Mouse (Mus musculus): Measurements from ENCODE around the gene Srsf10. TPM values are rescaled to one million over a fixed set of nuclear protein-coding genes. Genes with fewer than 3 reads are reported as not detected.

Srsf10 gene
- polyA plus RNA-seq, 1 experiment from 2014 or later: 212 TPM

DNA sequence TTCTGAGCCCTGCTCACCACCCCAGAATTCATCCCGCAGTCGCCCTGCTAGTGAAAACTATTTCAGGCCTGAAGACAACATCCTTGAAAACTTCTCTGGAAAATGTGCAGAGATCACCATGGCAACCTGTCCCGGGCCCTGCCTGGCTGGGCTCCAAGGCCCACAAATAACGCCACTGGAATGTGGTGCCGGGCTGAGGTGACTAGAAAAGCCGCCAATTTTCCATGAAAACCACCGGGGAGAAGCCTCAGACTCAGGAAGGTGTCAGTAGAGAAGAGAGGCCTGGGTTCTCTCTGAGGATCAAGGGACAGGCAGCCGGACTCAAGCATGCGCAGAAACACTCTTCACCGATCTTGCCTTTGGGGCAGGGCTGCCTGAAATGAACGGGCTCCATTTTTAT lies 27.1 kb upstream of the Srsf10 start:
- ATAC-seq (ENCODE audit: low read depth) (peak; percentile 80), DNase-seq (ENCODE audit: low spot score) (peak; percentile 93)
- Histone ChIP-seq H3K4me3 (ENCODE audit: low read depth, low read length) (no peak overlapping the region), H3K4me2 (ENCODE audit: low read depth, low read length) (peak overlapping the region; percentile 36), H3K27me3 (replicated peaks; ENCODE audit: control insufficient read depth, insufficient read depth, low read length) (no peaks in the 10 kb centered on the region), H3K9ac (ENCODE audit: low read depth, low read length) (peak overlapping the region; percentile 7; the same call in 1 of the 2 replicates), H3K36me3 (ENCODE audit: control insufficient read depth, insufficient read depth, low read length) (no peaks in the 10 kb centered on the region), H3K4me1 (ENCODE audit: control insufficient read depth, insufficient read depth, low read length) (peaks cover 17% of the 10 kb centered on the region), H3K27ac (replicated peaks; ENCODE audit: low read depth, low read length) (peak overlapping the region; percentile 94), H3K9me3 (ENCODE audit: control insufficient read depth, low read length) (no peaks in the 10 kb centered on the region)
- WGBS: 7% methylated on average over 11 of the region's 11 CpGs

DNA sequence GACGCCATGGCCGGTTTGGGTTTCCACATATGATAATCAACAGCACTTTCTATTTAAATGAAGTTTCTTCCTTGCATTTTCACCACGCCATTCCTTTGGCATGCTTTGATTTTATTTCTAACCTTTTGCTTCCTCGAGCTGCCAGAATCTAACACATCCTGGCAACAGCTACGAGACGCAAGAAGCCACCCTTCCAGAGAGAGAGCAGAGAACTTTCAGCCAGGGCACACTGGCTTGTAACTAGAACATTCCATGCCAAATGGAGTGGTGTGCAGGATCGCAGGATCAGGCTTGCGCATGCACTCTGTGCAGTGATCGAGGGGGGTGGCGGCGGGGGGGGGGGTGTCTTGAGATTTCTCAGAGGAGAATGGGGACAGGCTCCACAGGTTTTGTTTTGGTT lies 23.5 kb upstream of the Srsf10 start:
- no peaks in the 10 kb centered on the region for H3K36me3 ChIP-seq (ENCODE audit: control insufficient read depth, insufficient read depth, low read length)
- no peaks in the 10 kb centered on the region for H3K9me3 ChIP-seq (ENCODE audit: control insufficient read depth, low read length)
- H3K4me2 ChIP-seq (ENCODE audit: low read depth, low read length): no peak overlapping the region
- H3K4me3 ChIP-seq (ENCODE audit: low read depth, low read length): no peak overlapping the region
- peak overlapping the region; percentile 21; the same call in 1 of the 2 replicates for H3K27ac ChIP-seq (replicated peaks; ENCODE audit: low read depth, low read length)
- no peak for ATAC-seq (ENCODE audit: low read depth)
- peaks cover 17% of the 10 kb centered on the region for H3K4me1 ChIP-seq (ENCODE audit: control insufficient read depth, insufficient read depth, low read length)
- DNase-seq (ENCODE audit: low spot score): no peak
- H3K27me3 ChIP-seq (replicated peaks; ENCODE audit: control insufficient read depth, insufficient read depth, low read length): no peaks in the 10 kb centered on the region
- H3K9ac ChIP-seq (ENCODE audit: low read depth, low read length): no peak overlapping the region
- 61% methylated on average over 11 of the region's 11 CpGs for WGBS

DNA sequence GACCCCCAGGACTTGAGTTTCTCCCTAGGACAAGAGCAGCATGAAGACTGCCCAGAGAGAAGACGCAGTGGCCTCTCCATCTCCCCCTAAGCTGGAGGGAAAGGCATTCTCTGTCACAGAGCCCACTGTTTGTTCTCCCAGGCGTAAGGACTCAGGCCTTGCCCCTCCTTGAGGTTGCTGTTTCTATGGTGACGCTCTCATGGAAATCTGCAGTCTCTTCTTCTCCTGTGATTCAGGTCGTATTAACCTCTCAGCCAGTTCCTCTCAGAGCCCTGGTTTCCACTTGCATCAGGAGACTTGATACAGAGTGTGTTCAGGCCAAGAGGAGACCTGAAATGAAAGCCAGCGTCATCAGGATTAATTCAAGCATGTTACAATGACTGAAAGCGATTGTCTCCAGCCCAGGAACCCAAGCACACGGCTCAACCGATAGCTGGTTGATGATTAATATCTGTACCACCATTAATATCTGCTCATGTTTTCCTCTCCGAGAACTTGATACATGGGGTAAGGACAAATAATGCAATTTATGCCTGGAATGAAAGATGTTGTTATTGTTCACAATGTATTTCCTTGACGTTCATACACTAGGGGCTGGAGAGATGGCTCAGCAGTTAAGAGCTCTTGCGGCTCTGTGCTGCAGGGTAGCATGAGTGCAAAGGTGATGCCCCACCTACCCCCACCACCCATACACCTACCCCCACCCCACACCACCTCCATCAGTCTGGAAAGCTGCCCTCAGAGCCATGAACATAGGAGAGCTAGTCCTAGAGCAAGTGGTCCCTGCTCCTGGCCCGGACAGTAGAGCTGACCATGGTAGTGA lies 22.0 kb upstream of the Srsf10 start:
- H3K27ac ChIP-seq (replicated peaks; ENCODE audit: low read depth, low read length): no peak overlapping the region
- no peak overlapping the region for H3K4me3 ChIP-seq (ENCODE audit: low read depth, low read length)
- 59% methylated on average over 12 of the region's 12 CpGs for WGBS
- H3K36me3 ChIP-seq (ENCODE audit: control insufficient read depth, insufficient read depth, low read length): no peaks in the 10 kb centered on the region
- peak; percentile 57 for DNase-seq (ENCODE audit: low spot score)
- no peaks in the 10 kb centered on the region for H3K9me3 ChIP-seq (ENCODE audit: control insufficient read depth, low read length)
- ATAC-seq (ENCODE audit: low read depth): no peak
- H3K27me3 ChIP-seq (replicated peaks; ENCODE audit: control insufficient read depth, insufficient read depth, low read length): no peaks in the 10 kb centered on the region
- peaks cover 14% of the 10 kb centered on the region for H3K4me1 ChIP-seq (ENCODE audit: control insufficient read depth, insufficient read depth, low read length)
- H3K4me2 ChIP-seq (ENCODE audit: low read depth, low read length): no peak overlapping the region
- peak overlapping the region; percentile 14; the same call in 1 of the 2 replicates for H3K9ac ChIP-seq (ENCODE audit: low read depth, low read length)

DNA sequence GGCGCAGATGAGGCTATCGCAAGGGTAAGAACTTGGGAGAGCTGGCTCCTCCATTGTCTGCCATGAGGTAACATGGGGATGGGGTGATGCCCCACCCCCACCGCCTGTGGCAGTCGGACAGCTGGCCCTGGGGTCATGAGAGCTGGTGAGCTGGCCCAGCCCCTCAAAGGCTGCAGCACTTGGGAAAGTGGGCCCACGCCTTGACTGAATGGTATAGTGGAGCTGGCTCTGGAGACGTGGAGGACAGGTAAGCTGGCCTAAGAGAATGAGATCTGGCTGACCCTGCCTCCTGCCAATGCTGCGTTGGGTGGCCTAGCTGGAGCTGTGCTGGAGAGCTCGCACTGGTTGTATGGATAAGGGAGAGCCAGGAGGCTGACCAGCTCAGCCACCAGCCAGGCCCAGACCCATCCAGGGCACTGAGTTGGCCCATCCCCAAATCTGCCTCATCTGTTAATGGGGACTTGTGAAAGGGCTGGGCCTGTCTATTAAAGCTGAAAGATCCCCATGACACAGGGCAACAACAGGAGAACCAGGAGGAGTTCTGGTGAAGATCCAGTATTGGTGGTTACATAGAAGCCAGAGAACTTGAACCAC lies 21.3 kb upstream of the Srsf10 start:
- DNase-seq (ENCODE audit: low spot score): no peak
- ATAC-seq (ENCODE audit: low read depth): no peak
- H3K4me2 ChIP-seq (ENCODE audit: low read depth, low read length): no peak overlapping the region

DNA sequence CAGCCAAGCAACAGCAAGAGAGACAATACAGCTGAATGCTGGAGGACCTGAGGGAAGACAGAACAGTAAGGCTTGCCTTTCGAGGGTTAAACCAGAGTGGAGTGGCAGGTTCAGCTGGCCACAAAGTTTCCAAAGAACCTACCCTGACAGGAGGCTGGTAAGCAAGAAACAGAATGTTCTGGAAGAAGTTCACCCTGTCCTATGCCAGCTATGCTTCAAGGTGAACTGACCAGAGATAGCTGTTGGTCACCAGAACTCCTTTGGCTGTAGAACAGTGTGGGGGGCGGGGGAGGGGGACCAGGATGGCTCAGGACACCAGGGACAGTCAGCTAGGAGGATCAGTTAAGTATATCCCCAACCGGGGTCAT lies 16.6 kb upstream of the Srsf10 start:
- Histone ChIP-seq H3K27ac (replicated peaks; ENCODE audit: low read depth, low read length) (no peak overlapping the region), H3K9me3 (ENCODE audit: control insufficient read depth, low read length) (no peaks in the 10 kb centered on the region), H3K4me3 (ENCODE audit: low read depth, low read length) (no peak overlapping the region), H3K4me1 (ENCODE audit: control insufficient read depth, insufficient read depth, low read length) (no peaks in the 10 kb centered on the region), H3K36me3 (ENCODE audit: control insufficient read depth, insufficient read depth, low read length) (no peaks in the 10 kb centered on the region), H3K27me3 (replicated peaks; ENCODE audit: control insufficient read depth, insufficient read depth, low read length) (no peaks in the 10 kb centered on the region), H3K4me2 (ENCODE audit: low read depth, low read length) (no peak overlapping the region), H3K9ac (ENCODE audit: low read depth, low read length) (no peak overlapping the region)
- ATAC-seq (ENCODE audit: low read depth) (no peak), DNase-seq (ENCODE audit: low spot score) (no peak)
- WGBS: 86% methylated on average over 3 of the region's 3 CpGs

More for the DNA sequence above, 21.3 kb upstream of the Srsf10 start:
- Histone ChIP-seq H3K9me3 (ENCODE audit: control insufficient read depth, low read length) (no peaks in the 10 kb centered on the region), H3K27ac (replicated peaks; ENCODE audit: low read depth, low read length) (no peak overlapping the region), H3K9ac (ENCODE audit: low read depth, low read length) (no peak overlapping the region), H3K27me3 (replicated peaks; ENCODE audit: control insufficient read depth, insufficient read depth, low read length) (no peaks in the 10 kb centered on the region), H3K4me1 (ENCODE audit: control insufficient read depth, insufficient read depth, low read length) (peaks cover 7% of the 10 kb centered on the region), H3K4me3 (ENCODE audit: low read depth, low read length) (no peak overlapping the region), H3K36me3 (ENCODE audit: control insufficient read depth, insufficient read depth, low read length) (no peaks in the 10 kb centered on the region)
- WGBS: 83% methylated on average over 8 of the region's 8 CpGs

DNA sequence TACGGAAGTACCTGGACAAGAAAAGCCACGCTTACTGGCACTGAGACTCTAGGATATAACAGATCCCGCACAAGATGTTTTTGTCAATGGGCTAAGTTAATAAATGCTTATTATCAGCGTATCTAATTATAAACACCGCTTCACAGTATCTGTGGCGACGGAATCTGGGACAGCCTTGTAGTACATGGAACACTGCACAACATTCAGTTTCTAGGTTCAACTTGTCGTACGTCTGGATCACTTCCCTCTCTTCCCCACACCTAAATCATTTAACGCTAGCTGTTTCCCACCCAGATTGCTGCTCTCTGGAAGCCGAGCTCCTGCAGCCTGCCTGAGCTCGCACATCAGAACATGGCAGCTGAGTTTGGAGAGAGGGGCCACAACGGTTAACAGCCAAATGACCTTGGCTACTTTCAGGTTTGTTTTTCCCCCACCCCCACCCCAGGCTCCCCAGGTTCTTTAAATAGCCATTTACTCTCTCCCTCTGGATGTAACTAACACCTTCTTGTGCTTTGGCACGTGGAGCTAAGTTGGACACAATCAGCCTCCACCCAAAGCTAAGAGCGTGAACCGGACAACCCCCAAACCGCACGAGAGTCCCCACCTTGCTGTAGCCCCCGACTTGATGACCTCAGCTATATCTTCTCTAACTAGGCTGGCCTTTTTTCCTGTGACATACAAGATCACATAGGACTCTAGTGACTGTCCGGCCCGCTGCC lies 16.1 kb upstream of the Srsf10 start:
- Histone ChIP-seq H3K27ac (replicated peaks; ENCODE audit: low read depth, low read length) (no peak overlapping the region), H3K4me1 (ENCODE audit: control insufficient read depth, insufficient read depth, low read length) (no peaks in the 10 kb centered on the region), H3K9ac (ENCODE audit: low read depth, low read length) (no peak overlapping the region), H3K4me3 (ENCODE audit: low read depth, low read length) (no peak overlapping the region), H3K27me3 (replicated peaks; ENCODE audit: control insufficient read depth, insufficient read depth, low read length) (no peaks in the 10 kb centered on the region), H3K36me3 (ENCODE audit: control insufficient read depth, insufficient read depth, low read length) (no peaks in the 10 kb centered on the region), H3K9me3 (ENCODE audit: control insufficient read depth, low read length) (no peaks in the 10 kb centered on the region), H3K4me2 (ENCODE audit: low read depth, low read length) (no peak overlapping the region)
- ATAC-seq (ENCODE audit: low read depth): no peak
- no peak for DNase-seq (ENCODE audit: low spot score)
- 75% methylated on average over 21 of the region's 21 CpGs for WGBS

DNA sequence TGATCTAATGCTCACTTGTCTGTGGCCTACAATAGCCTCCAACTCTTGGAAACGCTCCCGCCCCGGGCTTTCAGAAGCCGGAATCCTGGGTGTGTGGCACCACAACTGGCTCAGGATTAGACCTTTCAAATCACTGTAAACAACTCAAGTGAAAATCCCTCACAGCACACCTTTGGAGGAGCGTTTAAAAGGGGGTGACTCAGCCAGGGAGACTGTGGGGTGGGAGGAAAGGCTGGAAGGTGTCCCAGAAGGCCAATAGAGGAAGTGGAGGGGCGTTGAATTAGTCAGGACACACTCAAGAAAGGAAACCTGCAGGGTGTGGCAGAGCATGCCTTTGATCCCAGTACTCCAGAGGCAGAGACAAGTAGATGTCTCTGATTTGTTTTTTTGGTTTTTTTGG lies 11.1 kb upstream of the Srsf10 start:
- 76% methylated on average over 6 of the region's 6 CpGs for WGBS
- H3K9ac ChIP-seq (ENCODE audit: low read depth, low read length): no peak overlapping the region
- no peaks in the 10 kb centered on the region for H3K36me3 ChIP-seq (ENCODE audit: control insufficient read depth, insufficient read depth, low read length)
- no peak overlapping the region for H3K27ac ChIP-seq (replicated peaks; ENCODE audit: low read depth, low read length)
- H3K9me3 ChIP-seq (ENCODE audit: control insufficient read depth, low read length): no peaks in the 10 kb centered on the region
- no peak overlapping the region for H3K4me2 ChIP-seq (ENCODE audit: low read depth, low read length)
- no peaks in the 10 kb centered on the region for H3K27me3 ChIP-seq (replicated peaks; ENCODE audit: control insufficient read depth, insufficient read depth, low read length)
- no peaks in the 10 kb centered on the region for H3K4me1 ChIP-seq (ENCODE audit: control insufficient read depth, insufficient read depth, low read length)
- no peak for DNase-seq (ENCODE audit: low spot score)
- H3K4me3 ChIP-seq (ENCODE audit: low read depth, low read length): no peak overlapping the region
- ATAC-seq (ENCODE audit: low read depth): no peak

DNA sequence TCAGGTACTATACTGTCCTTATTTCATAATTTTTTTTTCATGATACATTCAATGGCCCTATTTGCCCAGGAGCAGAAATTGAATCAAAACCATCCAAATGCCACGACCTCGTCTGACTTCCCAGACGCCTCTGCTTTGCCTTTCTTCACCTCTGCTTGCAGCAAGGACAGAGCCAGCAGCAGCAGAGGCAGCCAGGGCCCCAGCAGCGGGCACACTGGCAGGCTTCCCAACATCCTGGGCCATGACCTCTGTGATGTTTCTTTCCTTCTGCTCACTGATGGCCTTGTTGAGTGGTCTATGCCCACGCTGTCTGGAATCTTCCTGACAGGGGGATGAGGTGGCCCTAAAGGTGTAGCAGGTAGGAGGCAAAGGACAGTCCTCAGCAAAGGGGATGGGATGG lies 8.0 kb upstream of the Srsf10 start:
- Histone ChIP-seq H3K9me3 (ENCODE audit: control insufficient read depth, low read length) (no peaks in the 10 kb centered on the region), H3K36me3 (ENCODE audit: control insufficient read depth, insufficient read depth, low read length) (no peaks in the 10 kb centered on the region), H3K9ac (ENCODE audit: low read depth, low read length) (no peak overlapping the region), H3K4me2 (ENCODE audit: low read depth, low read length) (no peak overlapping the region), H3K4me1 (ENCODE audit: control insufficient read depth, insufficient read depth, low read length) (0 out of 2 replicates have a peak, but pooled peaks cover 3% of the 10 kb centered on the region), H3K27ac (replicated peaks; ENCODE audit: low read depth, low read length) (no peak overlapping the region), H3K27me3 (replicated peaks; ENCODE audit: control insufficient read depth, insufficient read depth, low read length) (no peaks in the 10 kb centered on the region), H3K4me3 (ENCODE audit: low read depth, low read length) (no peak overlapping the region)
- WGBS: 55% methylated on average over 5 of the region's 5 CpGs
- DNase-seq (ENCODE audit: low spot score) (no peak), ATAC-seq (ENCODE audit: low read depth) (no peak)
